In the genomic region with DNA sequence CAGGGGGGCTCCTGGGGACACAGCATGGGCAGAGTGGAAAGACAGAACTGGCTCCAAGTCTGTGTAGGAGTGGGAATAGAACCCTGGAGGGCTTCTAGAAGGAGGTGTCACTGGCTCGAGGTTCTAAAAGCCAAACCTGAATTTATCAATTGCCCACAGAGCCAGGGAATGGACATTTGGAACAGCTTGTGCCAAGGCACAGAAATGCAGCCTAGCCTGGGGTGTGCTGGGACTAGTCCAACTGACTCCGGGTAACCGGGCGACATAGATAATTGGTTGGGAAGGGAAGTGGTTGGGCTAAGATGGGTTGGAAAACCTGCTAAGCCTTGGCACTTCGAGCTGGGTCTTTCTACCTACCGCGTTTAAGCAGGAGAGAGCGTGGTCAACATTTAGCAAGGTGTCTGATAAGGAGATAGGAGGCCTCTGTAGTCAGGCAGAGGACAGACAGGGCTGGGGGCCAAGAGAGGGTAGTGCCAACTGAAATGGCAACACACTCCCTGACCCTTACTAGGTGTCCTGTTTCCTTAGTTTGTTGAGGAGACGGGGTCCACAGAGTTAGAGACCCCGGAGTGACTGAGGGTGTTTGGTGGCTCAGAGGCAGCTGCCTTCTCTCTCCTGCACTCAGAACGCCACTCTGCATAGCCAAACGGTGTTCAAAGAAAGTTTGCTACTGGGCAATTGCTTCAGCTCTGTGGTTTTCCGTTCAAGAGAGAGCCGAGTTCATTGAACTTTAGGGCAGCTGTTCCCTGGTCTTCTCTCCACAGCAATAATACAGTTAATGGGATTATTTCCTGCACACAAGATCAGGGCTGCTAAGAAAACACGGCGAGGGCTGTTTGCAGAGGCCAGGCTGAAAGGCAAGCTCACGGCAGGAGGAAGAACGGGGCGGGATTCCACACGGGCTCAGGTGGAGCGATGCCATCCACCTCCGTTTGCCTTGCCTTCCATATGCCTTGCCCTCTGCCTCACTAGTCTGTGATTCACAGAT, we compare ENCODE assay signal across 8 mouse cellular contexts.
DNase-seq lines count a peak whose midpoint lies in the region; ATAC-seq and TF ChIP-seq lines count a peak whose summit lies in the region.

No protein-coding gene starts in this region.

- ATAC-seq in embryonic facial prominence, embryonic 11.5 days (replicated peaks; ENCODE audit: insufficient number of reproducible peaks, low FRiP score, low TSS enrichment, low read depth), result no peak
- no peak for ATAC-seq in kidney, embryonic 14.5 days (ENCODE audit: low FRiP score, low TSS enrichment)
- ATAC-seq in midbrain, postnatal 0 days (ENCODE audit: low FRiP score), result peak; percentile 41; the same call in 1 of the 2 replicates

- WGBS in liver, adult 2 months, result 8% methylated on average over 22 of the region's 22 CpGs
- 46% methylated on average over 22 of the region's 22 CpGs for WGBS in embryonic facial prominence, embryonic 11.5 days
- WGBS in kidney, embryonic 14.5 days, result 38% methylated on average over 22 of the region's 22 CpGs
- WGBS in midbrain, postnatal 0 days, result 34% methylated on average over 22 of the region's 22 CpGs

- no peaks in the 10 kb centered on the region for H3K27me3 ChIP-seq in liver, adult 2 months (ENCODE audit: control insufficient read depth, insufficient read depth, low read length)
- H3K27me3 ChIP-seq in embryonic facial prominence, embryonic 11.5 days (ENCODE audit: control insufficient read depth, insufficient read depth, low read length), result peaks cover 6% of the 10 kb centered on the region; the same call in 1 of the 2 replicates
- peaks cover 17% of the 10 kb centered on the region for H3K27me3 ChIP-seq in kidney, embryonic 14.5 days (ENCODE audit: control insufficient read depth, insufficient read depth, low read length)
- H3K27me3 ChIP-seq in midbrain, postnatal 0 days (ENCODE audit: insufficient read depth, low read length), result no peaks in the 10 kb centered on the region; the same call in 1 of the 2 replicates

- H3K9ac ChIP-seq in liver, adult 2 months (ENCODE audit: low read depth, low read length), result 0 out of 2 replicates have a peak overlapping the region, but pooled peaks have one; percentile 7
- no peak overlapping the region for H3K9ac ChIP-seq in embryonic facial prominence, embryonic 11.5 days (replicated peaks; ENCODE audit: low read length)
- no peak overlapping the region for H3K9ac ChIP-seq in kidney, embryonic 14.5 days (ENCODE audit: low read depth, low read length)
- no peak overlapping the region for H3K9ac ChIP-seq in midbrain, postnatal 0 days (replicated peaks; ENCODE audit: low read length, poor library complexity, severe bottlenecking)

- H3K27ac ChIP-seq in liver, adult 2 months (replicated peaks; ENCODE audit: insufficient read depth, low read depth, low read length), result peak overlapping the region; percentile 76
- no peak overlapping the region for H3K27ac ChIP-seq in embryonic facial prominence, embryonic 11.5 days (replicated peaks; ENCODE audit: low read depth, low read length)
- H3K27ac ChIP-seq in kidney, embryonic 14.5 days (ENCODE audit: low read depth, low read length), result peak overlapping the region; percentile 42; the same call in 1 of the 2 replicates
- no peak overlapping the region for H3K27ac ChIP-seq in midbrain, postnatal 0 days (ENCODE audit: low read depth, low read length)

- no peaks in the 10 kb centered on the region for H3K79me2 ChIP-seq in liver, adult 2 months (ENCODE audit: control insufficient read depth, insufficient read depth, low read length)

- H3K36me3 ChIP-seq in liver, adult 2 months (ENCODE audit: control insufficient read depth, insufficient read depth, low read length), result no peaks in the 10 kb centered on the region
- no peaks in the 10 kb centered on the region for H3K36me3 ChIP-seq in embryonic facial prominence, embryonic 11.5 days (replicated peaks; ENCODE audit: control insufficient read depth, insufficient read depth, low read depth, low read length)
- no peaks in the 10 kb centered on the region for H3K36me3 ChIP-seq in kidney, embryonic 14.5 days (ENCODE audit: control insufficient read depth, insufficient read depth, low read length)
- no peaks in the 10 kb centered on the region for H3K36me3 ChIP-seq in midbrain, postnatal 0 days (ENCODE audit: insufficient read depth, low read length)

- no peak for TF ChIP-seq POLR2A in liver, adult 2 months (IDR thresholded peaks at IDR 0.05; ENCODE audit: extremely low read depth, insufficient read depth, low read length)

- H3K4me1 ChIP-seq in liver, adult 2 months (ENCODE audit: control insufficient read depth, insufficient read depth, low read length), result peaks cover 35% of the 10 kb centered on the region
- H3K4me1 ChIP-seq in embryonic facial prominence, embryonic 11.5 days (ENCODE audit: control insufficient read depth, insufficient read depth, low read length), result peaks cover 3% of the 10 kb centered on the region; the same call in 1 of the 2 replicates
- H3K4me1 ChIP-seq in kidney, embryonic 14.5 days (ENCODE audit: control insufficient read depth, insufficient read depth, low read length), result peaks cover 29% of the 10 kb centered on the region
- peaks cover 10% of the 10 kb centered on the region; the same call in 1 of the 2 replicates for H3K4me1 ChIP-seq in midbrain, postnatal 0 days (ENCODE audit: insufficient read depth, low read length)

- peak; percentile 87 for DNase-seq in liver, adult 2 months (ENCODE audit: extremely low read depth, low read depth, low spot score)
- DNase-seq in liver, result no peak
- peak; percentile 54 for DNase-seq in embryonic facial prominence, embryonic 11.5 days (ENCODE audit: low spot score)
- DNase-seq in midbrain, postnatal 0 days (ENCODE audit: low spot score), result peak; percentile 65
- no peak for DNase-seq in left cerebral cortex, adult 8-10 months (ENCODE audit: low spot score in 2 of 2)
- no peak for DNase-seq in layer of hippocampus, postnatal 36 days
- no peak for DNase-seq in gastrocnemius, postnatal 25 days

- no peaks in the 10 kb centered on the region for H3K9me3 ChIP-seq in embryonic facial prominence, embryonic 11.5 days (replicated peaks; ENCODE audit: control insufficient read depth, low read length)
- no peaks in the 10 kb centered on the region for H3K9me3 ChIP-seq in kidney, embryonic 14.5 days (ENCODE audit: control insufficient read depth, low read length)
- no peaks in the 10 kb centered on the region for H3K9me3 ChIP-seq in midbrain, postnatal 0 days (ENCODE audit: low read length)

- no peak overlapping the region for H3K4me3 ChIP-seq in liver, adult 2 months (ENCODE audit: insufficient read depth, low read depth, low read length)
- H3K4me3 ChIP-seq in embryonic facial prominence, embryonic 11.5 days (ENCODE audit: low read depth, low read length), result no peak overlapping the region
- H3K4me3 ChIP-seq in kidney, embryonic 14.5 days (ENCODE audit: low read length), result no peak overlapping the region
- no peak overlapping the region for H3K4me3 ChIP-seq in midbrain, postnatal 0 days (ENCODE audit: low read depth, low read length)

- H3K4me2 ChIP-seq in embryonic facial prominence, embryonic 11.5 days (ENCODE audit: low read depth, low read length), result no peak overlapping the region; the same call in 1 of the 2 replicates
- H3K4me2 ChIP-seq in kidney, embryonic 14.5 days (replicated peaks; ENCODE audit: low read depth, low read length), result no peak overlapping the region
- no peak overlapping the region for H3K4me2 ChIP-seq in midbrain, postnatal 0 days (ENCODE audit: low read depth, low read length, poor library complexity, severe bottlenecking)

- TF ChIP-seq CTCF in liver, adult 2 months (IDR thresholded peaks at IDR 0.05; ENCODE audit: low read depth, low read length), result no peak
- TF ChIP-seq CTCF in midbrain, postnatal 0 days (IDR thresholded peaks at IDR 0.05), result no peak

Comparison
In these comparisons a context has a peak if more than half of its experiments do, and no peak if none do; other contexts are left out.
1. DNase-seq: peak in liver, adult 2 months (single experiment), embryonic facial prominence, embryonic 11.5 days (single experiment) and midbrain, postnatal 0 days (single experiment); none in liver (single experiment), left cerebral cortex, adult 8-10 months (0 of 2), layer of hippocampus, postnatal 36 days (0 of 2) and gastrocnemius, postnatal 25 days (single experiment).
2. H3K27ac ChIP-seq: peak in liver, adult 2 months (single experiment) and kidney, embryonic 14.5 days (single experiment); none in embryonic facial prominence, embryonic 11.5 days (single experiment) and midbrain, postnatal 0 days (single experiment).